Mouse (Mus musculus) cortical plate, adult 2 months (tissue): ENCODE results near the gene Pomt1.

Experiments
- CTCF ChIP-seq: fragments of 200-500 bp; IDR thresholded peaks from 2 replicates; pipeline ENCODE4 v1.5.1; 2011; ENCODE audit warnings: mild to moderate bottlenecking, control low read depth, low read length; ENCODE audit not compliant: insufficient read depth; ENCODE audit errors: extremely low read depth
- POLR2A ChIP-seq: fragments of 200-500 bp; IDR thresholded peaks from 2 replicates; pipeline ENCODE4 v1.6.1; 2011; ENCODE audit warnings: mild to moderate bottlenecking, low read length, control low read depth; ENCODE audit not compliant: insufficient read depth; ENCODE audit errors: extremely low read depth

- TF ChIP-seq CTCF, result no peak
- TF ChIP-seq POLR2A, result no peak
These were observed 63.1 kb downstream of the Pomt1 start for GRCm38 (mm10) chr2:32299469-32299868.
